17 mouse cellular contexts compared by ENCODE assay signal in genomic region chr9:72118490-72118889, GRCm38 (mm10).
"Had no signal": no experiment of that assay in that cellular context is flagged by ENCODE, and none has a peak within 500 bp of the region (broad histone marks: within the 10 kb centered on the region; RNA-seq: fewer than 3 reads in every experiment).

No protein-coding gene starts in this region.

- DNase-seq: retina, postnatal 1 day; right cerebral cortex, adult 18-20 months; right cerebral cortex, postnatal 14 days; right cerebral cortex, postnatal 25 days; right cerebral cortex, postnatal 4 days; spleen, adult 18-20 months; thymus, adult 18-20 months; thymus, adult 2 months; thymus, postnatal 14 days; thymus, postnatal 25 days; thymus, postnatal 36 days; thymus, postnatal 4 days had no signal

- H3K27me3 ChIP-seq: neural tube, embryonic 12.5 days; neural tube, embryonic 13.5 days; neural tube, embryonic 15.5 days; stomach, embryonic 15.5 days had no signal

- H3K4me1 ChIP-seq: neural tube, embryonic 12.5 days; neural tube, embryonic 13.5 days; neural tube, embryonic 15.5 days; stomach, embryonic 15.5 days had no signal

- H3K9ac ChIP-seq: neural tube, embryonic 12.5 days; neural tube, embryonic 13.5 days; neural tube, embryonic 15.5 days; stomach, embryonic 15.5 days had no signal

- H3K27ac ChIP-seq: neural tube, embryonic 12.5 days; neural tube, embryonic 13.5 days; neural tube, embryonic 15.5 days; stomach, embryonic 15.5 days; stomach, postnatal 0 days had no signal

- H3K4me2 ChIP-seq: neural tube, embryonic 12.5 days; neural tube, embryonic 13.5 days; neural tube, embryonic 15.5 days; stomach, embryonic 15.5 days had no signal

- H3K9me3 ChIP-seq: neural tube, embryonic 12.5 days; neural tube, embryonic 13.5 days; neural tube, embryonic 15.5 days; stomach, embryonic 15.5 days had no signal

- H3K4me3 ChIP-seq: neural tube, embryonic 12.5 days; neural tube, embryonic 13.5 days; neural tube, embryonic 15.5 days; stomach, embryonic 15.5 days had no signal

- H3K36me3 ChIP-seq: neural tube, embryonic 12.5 days; neural tube, embryonic 13.5 days; neural tube, embryonic 15.5 days; stomach, embryonic 15.5 days had no signal
